Mouse (Mus musculus) liver, embryonic 16.5 days (tissue): ENCODE results near the gene Igsf11. TPM values are rescaled to one million over a fixed set of nuclear protein-coding genes. Genes with fewer than 3 reads are reported as not detected.

ENCODE experiments used
- ATAC-seq: fragments of 200-750 bp; cut with Nextera tagmentation; 2 replicates; pipeline ENCODE4 v1.8.0; 2017; ENCODE audit warnings: low read depth, mild to moderate bottlenecking, moderate number of reproducible peaks, moderate library complexity
- H3K27ac ChIP-seq: fragments of 300-500 bp; sonication (generic); 2 replicates; pipeline ENCODE4 v1.5.1; 2014; ENCODE audit warnings: mild to moderate bottlenecking, low read length
- H3K27me3 ChIP-seq: fragments of 300-500 bp; sonication (generic); 2 replicates; pipeline ENCODE4 v1.6.1; 2014; ENCODE audit warnings: low read depth, low read length, mixed read lengths; ENCODE audit not compliant: control insufficient read depth, insufficient read depth
- H3K36me3 ChIP-seq: fragments of 300-500 bp; sonication (generic); 2 replicates; pipeline ENCODE4 v1.6.1; 2014; ENCODE audit warnings: mild to moderate bottlenecking; ENCODE audit not compliant: control insufficient read depth, insufficient read depth
- H3K4me1 ChIP-seq: fragments of 300-500 bp; sonication (generic); 2 replicates; pipeline ENCODE4 v1.6.1; 2014; ENCODE audit warnings: low read depth, low read length, mixed read lengths; ENCODE audit not compliant: control insufficient read depth
- H3K4me2 ChIP-seq: fragments of 300-500 bp; sonication (generic); 2 replicates; pipeline ENCODE4 v1.6.1; 2014; ENCODE audit warnings: low read depth, low read length, mixed read lengths
- H3K4me3 ChIP-seq: fragments of 300-500 bp; sonication (generic); 2 replicates; pipeline ENCODE4 v1.5.1; 2014; ENCODE audit warnings: low read depth, mild to moderate bottlenecking, low read length
- H3K9ac ChIP-seq: fragments of 300-500 bp; sonication (generic); 2 replicates; pipeline ENCODE4 v1.6.1; 2014; ENCODE audit warnings: low read depth, low read length
- H3K9me3 ChIP-seq: fragments of 300-500 bp; sonication (generic); replicated peaks from 2 replicates; pipeline ENCODE4 v1.6.1; 2016; ENCODE audit warnings: low read length; ENCODE audit not compliant: control insufficient read depth
- WGBS: fragments of 180-500 bp; shearing (Covaris S2); extraction: QIAGEN DNeasy Blood & Tissue Kit; methylation state at CpG from one replicate; pipeline ENCODE4 v1.1.7; 2014; ENCODE audit not compliant: insufficient replicate concordance; 5-methylcytosine and 5-hydroxymethylcytosine counted together
- polyA plus RNA-seq: library from polyadenylated mRNA; unstranded; fragments of >200 nt; fragmentation: Nextera tagmentation; extraction: Ambion mirVana; gene quantifications from 2 replicates; pipeline ENCODE4 v1.2.1, GENCODE M21; 2015

The Igsf11 gene
- polyA plus RNA-seq, 1 experiment from 2014 or later, result 0.12 TPM

DNA sequence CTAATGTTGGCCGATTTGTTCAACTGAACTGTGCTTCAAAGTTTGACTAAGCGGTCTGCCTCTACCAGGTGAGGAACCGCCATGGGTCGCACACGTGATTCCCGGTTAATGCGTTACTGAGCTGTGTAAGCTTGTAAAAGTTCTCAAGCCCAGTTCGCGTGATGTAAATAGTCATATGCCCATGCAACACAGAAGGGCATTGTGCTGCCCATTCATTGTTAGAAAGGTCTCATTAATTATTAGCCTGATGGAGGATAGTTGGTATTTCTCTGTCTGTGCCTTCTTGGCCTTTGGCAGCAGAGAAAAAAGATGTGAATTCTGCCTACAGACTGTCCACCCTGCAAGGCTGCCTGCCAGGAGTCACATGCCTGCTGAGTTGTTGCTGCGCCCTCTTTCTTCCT is 53.1 kb downstream of the Igsf11 start:
- WGBS, result 77% methylated on average over 10 of the region's 10 CpGs
- no peaks in the 10 kb centered on the region for H3K9me3 ChIP-seq

DNA sequence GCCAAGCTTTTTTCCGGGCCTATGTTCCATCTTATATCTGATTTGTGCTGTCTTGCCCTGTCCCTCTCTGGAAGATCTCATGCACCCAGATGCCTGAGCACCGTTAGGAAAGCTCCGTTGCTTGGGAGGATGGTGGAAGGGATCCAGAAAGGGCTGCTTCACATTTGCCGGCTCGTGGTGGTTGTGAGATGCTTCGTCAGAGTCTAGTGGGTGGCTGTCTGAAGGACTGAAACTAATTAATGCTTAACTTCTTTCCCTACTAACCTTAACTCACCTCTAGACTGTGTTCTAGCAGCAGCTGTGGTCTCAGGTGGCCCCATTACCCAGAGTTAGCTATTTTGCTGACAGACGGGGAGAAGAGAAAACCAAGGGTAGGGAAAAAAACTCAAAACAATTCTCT is 54.0 kb downstream of the Igsf11 start:
- H3K4me3 ChIP-seq, result no peak overlapping the region
- no peaks in the 10 kb centered on the region for H3K36me3 ChIP-seq
- WGBS, result 48% methylated on average over 7 of the region's 7 CpGs
- no peaks in the 10 kb centered on the region for H3K27me3 ChIP-seq
- no peaks in the 10 kb centered on the region for H3K9me3 ChIP-seq
- H3K27ac ChIP-seq, result no peak overlapping the region
- no peaks in the 10 kb centered on the region for H3K4me1 ChIP-seq
- ATAC-seq, result no peak
- no peak overlapping the region for H3K9ac ChIP-seq
- no peak overlapping the region for H3K4me2 ChIP-seq

More for the DNA sequence above, 53.1 kb downstream of the Igsf11 start:
- Histone ChIP-seq H3K4me3 (no peak overlapping the region), H3K4me2 (no peak overlapping the region), H3K4me1 (no peaks in the 10 kb centered on the region), H3K27ac (no peak overlapping the region), H3K27me3 (no peaks in the 10 kb centered on the region), H3K9ac (no peak overlapping the region), H3K36me3 (no peaks in the 10 kb centered on the region)
- no peak for ATAC-seq

DNA sequence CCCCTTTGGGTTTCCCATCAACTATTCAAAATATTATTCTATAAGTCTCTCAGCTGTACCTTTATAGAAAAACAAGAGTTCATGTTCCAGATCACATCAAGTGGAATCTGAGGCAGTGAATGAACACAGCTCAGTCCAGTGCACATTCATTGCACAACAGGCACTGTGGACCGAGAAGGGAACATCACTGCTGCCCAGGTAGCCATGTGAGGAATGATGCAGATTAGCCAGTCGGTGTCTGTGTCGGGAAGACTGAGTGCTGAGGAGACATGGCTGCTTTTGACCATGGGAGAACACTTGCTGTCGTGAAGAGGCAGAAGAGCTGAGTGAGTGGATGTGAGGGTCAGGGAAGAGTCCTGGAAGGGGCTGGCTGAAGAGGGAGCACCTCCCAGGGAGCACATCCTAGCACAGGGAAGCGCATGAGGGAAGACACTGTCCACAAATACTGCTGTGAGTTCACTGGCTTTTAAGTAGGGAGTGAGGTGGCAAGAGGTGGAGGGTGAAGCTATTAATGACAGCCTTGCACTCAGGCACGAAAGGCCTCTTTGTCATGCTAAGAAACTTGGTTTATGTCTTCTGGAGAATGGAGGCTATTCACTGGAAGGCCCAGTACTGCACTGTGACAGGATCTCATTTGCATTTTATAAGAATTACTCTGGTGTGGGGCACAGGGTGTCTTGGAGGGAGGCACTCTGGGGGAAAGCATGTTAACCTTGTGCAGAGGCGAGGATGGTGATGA is 54.8 kb downstream of the Igsf11 start:
- H3K4me1 ChIP-seq, result no peaks in the 10 kb centered on the region

DNA sequence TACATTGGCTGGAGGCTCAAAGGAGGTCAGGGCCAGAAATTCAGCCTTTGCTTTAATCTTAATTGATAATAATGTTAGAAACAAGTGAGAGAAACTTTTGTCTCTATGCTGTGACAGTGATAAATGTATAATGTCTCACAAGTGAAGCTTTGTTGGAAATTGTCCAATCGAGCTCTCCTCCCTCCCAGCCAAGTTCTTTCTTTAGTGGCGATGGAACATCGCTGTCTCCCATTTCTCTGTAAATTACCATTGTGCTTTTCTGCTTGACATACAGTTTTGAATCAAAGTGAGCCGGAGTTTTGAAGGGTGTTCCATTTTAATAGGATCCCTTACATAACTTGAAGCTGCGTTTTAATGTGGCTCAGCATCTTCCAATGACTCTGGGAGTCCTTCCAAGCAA is 56.0 kb downstream of the Igsf11 start:
- Histone ChIP-seq H3K4me3 (no peak overlapping the region), H3K9me3 (no peaks in the 10 kb centered on the region), H3K36me3 (no peaks in the 10 kb centered on the region), H3K9ac (no peak overlapping the region), H3K4me2 (no peak overlapping the region), H3K4me1 (no peaks in the 10 kb centered on the region), H3K27ac (no peak overlapping the region), H3K27me3 (no peaks in the 10 kb centered on the region)
- 71% methylated on average over 5 of the region's 5 CpGs for WGBS
- no peak for ATAC-seq

More for the DNA sequence above, 54.8 kb downstream of the Igsf11 start:
- H3K4me2 ChIP-seq, result no peak overlapping the region
- no peak for ATAC-seq
- H3K9ac ChIP-seq, result no peak overlapping the region
- H3K27me3 ChIP-seq, result no peaks in the 10 kb centered on the region
- no peaks in the 10 kb centered on the region for H3K36me3 ChIP-seq
- H3K9me3 ChIP-seq, result no peaks in the 10 kb centered on the region
- no peak overlapping the region for H3K4me3 ChIP-seq
- H3K27ac ChIP-seq, result no peak overlapping the region
- 64% methylated on average over 7 of the region's 7 CpGs for WGBS

DNA sequence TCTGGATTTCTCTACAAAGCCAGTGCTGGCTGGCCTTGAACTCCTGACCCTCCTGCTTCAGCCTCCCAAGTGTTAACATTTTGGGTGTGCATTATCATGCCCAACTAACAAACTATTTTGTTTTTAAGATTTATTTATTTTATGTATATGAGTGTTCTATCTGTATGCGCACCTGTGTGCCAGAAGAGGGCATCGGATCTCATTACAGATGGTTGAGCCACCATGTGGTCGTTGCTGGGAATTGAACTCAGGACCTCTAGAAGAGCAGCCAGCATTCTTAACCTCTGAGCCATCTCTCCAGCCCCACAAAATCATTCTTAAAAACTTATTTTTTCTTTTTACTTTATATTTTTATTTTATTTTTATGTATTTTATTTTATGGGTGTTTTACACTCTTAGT is 60.4 kb downstream of the Igsf11 start:
- ATAC-seq, result no peak
- no peak overlapping the region for H3K4me3 ChIP-seq
- 71% methylated on average over 3 of the region's 3 CpGs for WGBS

DNA sequence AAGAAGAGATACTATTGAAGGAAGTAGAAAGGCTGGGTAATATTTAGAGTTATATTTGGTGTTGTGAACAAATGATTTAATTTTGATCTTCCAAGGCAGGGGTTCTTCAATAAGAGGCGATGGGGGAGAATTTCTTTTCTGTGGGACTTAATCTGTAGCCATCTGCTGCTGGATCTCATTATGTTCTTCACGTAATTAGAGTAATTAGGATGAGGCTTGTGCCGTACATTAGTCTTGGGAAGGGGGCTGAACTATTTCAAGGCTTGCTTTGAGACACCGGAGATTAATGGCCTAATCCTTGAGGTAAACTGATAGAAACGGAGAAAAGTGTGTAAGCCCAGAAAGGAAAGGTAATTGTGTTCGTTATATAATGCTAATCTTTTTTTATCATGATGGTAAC is 61.4 kb downstream of the Igsf11 start:
- Histone ChIP-seq H3K27me3 (no peaks in the 10 kb centered on the region), H3K9ac (no peak overlapping the region), H3K4me3 (no peak overlapping the region), H3K36me3 (no peaks in the 10 kb centered on the region), H3K27ac (no peak overlapping the region), H3K4me1 (no peaks in the 10 kb centered on the region), H3K4me2 (no peak overlapping the region), H3K9me3 (no peaks in the 10 kb centered on the region)
- 73% methylated on average over 6 of the region's 6 CpGs for WGBS
- no peak for ATAC-seq

More for the DNA sequence above, 60.4 kb downstream of the Igsf11 start:
- Histone ChIP-seq H3K9me3 (no peaks in the 10 kb centered on the region), H3K27me3 (no peaks in the 10 kb centered on the region), H3K4me1 (no peaks in the 10 kb centered on the region), H3K9ac (no peak overlapping the region), H3K4me2 (no peak overlapping the region), H3K36me3 (no peaks in the 10 kb centered on the region), H3K27ac (no peak overlapping the region)

DNA sequence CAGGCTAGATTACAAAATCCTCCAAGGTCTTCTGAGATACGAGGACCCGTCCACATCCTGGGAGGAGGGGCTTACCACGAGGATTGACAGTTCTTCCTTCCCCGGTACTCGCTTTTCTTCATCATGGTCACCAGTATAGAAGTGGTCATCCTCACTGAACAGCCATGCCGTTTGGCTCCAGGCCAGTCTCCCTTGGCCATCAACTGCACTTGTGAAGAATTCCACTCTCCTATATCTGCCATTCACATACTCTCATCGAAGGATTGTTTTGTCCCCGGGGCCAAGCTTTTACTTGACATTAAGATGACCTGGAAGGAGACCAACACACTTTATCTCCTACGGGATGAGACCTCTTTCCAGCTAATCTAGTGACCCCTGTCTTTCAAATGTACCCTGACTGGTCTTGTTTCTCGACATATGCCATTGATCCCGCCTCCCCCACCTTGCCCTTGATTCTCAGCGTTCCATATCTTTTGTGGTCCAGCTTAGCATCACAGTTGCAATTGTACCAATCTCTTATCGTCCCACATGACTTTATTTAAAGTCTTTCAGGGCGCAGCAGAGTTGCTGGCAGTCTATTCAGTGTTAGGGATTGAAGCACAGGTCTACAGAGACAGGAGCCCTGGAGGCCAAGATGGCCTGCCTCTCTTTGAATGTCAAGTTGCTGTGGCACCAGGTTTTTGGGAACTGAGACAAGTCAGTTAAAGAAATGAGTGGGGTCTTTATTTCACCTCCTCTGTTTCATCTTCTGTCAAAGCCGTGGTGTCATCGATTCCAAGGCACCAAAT is 62.2 kb downstream of the Igsf11 start:
- WGBS, result 58% methylated on average over 16 of the region's 16 CpGs
- no peak for ATAC-seq
- no peak overlapping the region for H3K4me2 ChIP-seq
- H3K9me3 ChIP-seq, result no peaks in the 10 kb centered on the region
- no peak overlapping the region for H3K4me3 ChIP-seq
- H3K36me3 ChIP-seq, result no peaks in the 10 kb centered on the region
- H3K27ac ChIP-seq, result no peak overlapping the region
- H3K9ac ChIP-seq, result no peak overlapping the region
- no peaks in the 10 kb centered on the region for H3K27me3 ChIP-seq
- H3K4me1 ChIP-seq, result no peaks in the 10 kb centered on the region

DNA sequence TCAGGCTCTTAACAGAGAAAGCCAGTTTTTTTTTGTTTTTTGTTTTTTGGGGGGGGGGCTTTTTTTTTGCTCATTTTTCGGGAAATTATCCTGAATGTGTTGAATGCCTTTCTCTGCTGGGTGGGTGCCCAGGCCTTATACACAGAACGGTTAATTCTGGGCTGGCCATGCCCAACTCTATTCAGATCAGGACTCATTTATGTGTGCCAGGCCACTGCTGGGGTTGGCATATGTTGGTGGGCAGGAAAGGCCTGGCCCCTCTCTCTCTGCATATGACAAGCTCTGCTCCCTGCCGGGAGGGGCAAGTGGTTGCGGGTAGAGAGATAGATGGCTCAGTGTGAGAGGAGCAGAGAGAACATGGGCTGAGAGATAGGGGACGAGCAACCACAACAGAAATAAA is 62.8 kb downstream of the Igsf11 start:
- H3K27me3 ChIP-seq, result no peaks in the 10 kb centered on the region
- 48% methylated on average over 5 of the region's 5 CpGs for WGBS
- no peak overlapping the region for H3K9ac ChIP-seq
- no peak for ATAC-seq
- no peak overlapping the region for H3K27ac ChIP-seq
- H3K9me3 ChIP-seq, result no peaks in the 10 kb centered on the region
- H3K4me3 ChIP-seq, result no peak overlapping the region
- no peak overlapping the region for H3K4me2 ChIP-seq
- no peaks in the 10 kb centered on the region for H3K36me3 ChIP-seq
- no peaks in the 10 kb centered on the region for H3K4me1 ChIP-seq

DNA sequence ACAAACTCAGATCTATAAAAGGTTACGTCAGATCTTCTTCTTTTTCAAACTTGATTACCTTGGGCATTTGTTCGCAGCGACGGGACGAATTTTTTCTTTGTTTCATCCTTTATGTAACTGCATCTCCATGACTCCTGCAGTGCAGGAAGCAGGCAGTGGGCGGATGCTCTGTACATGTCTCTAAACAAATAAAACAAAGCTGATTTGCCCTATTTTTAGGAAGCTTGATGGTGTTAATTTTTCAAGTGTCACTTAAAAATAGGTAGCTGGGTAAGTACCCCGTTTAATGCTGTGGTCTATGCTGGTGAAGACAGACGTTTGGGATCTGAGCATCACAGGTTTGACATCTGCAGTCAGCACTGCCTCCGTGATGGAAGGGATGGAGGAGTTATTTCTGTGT is 66.3 kb downstream of the Igsf11 start:
- Histone ChIP-seq H3K36me3 (no peaks in the 10 kb centered on the region), H3K9ac (no peak overlapping the region), H3K4me1 (no peaks in the 10 kb centered on the region), H3K4me2 (no peak overlapping the region), H3K27ac (no peak overlapping the region), H3K9me3 (no peaks in the 10 kb centered on the region), H3K4me3 (no peak overlapping the region), H3K27me3 (no peaks in the 10 kb centered on the region)
- WGBS, result 57% methylated on average over 9 of the region's 9 CpGs
- no peak for ATAC-seq
